Mouse (Mus musculus) Patski (cell line): ENCODE data around the gene 6330409D20Rik. TPM values are rescaled to one million over a fixed set of nuclear protein-coding genes. Genes with fewer than 3 reads are reported as not detected.

Experiments
- ATAC-seq: fragments of 100-300 bp; one replicate; pipeline ENCODE4 v1.8.0; 2021
- CTCF ChIA-PET: fragments of 350-600 bp; sonication (Branson Sonifier 250); formaldehyde crosslinking; loops from one replicate; lab custom pipeline; 2022; ENCODE audit warnings: inconsistent platforms; lab: Charles Lee
- POLR2A ChIA-PET: fragments of 350-600 bp; sonication (Branson Sonifier 250); formaldehyde crosslinking; loops from one replicate; lab custom pipeline; 2022; ENCODE audit warnings: antibody characterized with exemption, inconsistent platforms; lab: Charles Lee
- DNase-seq: peaks from one replicate; pipeline ENCODE4 v3.0.0-alpha.2; 2011; ENCODE audit warnings: low read depth, low spot score
- H3K27me3 ChIP-seq: fragments of 371-371 bp; one replicate; pipeline ENCODE4 v1.5.1; 2021
- CTCF ChIP-seq: fragments of 100-300 bp; IDR thresholded peaks from one replicate; pipeline ENCODE4 v1.5.1; 2021
- in situ Hi-C: fragments of 300-500 bp; cut with MboI; formaldehyde crosslinking; loops from 3 replicates; pipeline ENCODE4 v1.11.1; 2018; ENCODE audit warnings: low pct_unique_long_range_greater_than_20kb, mixed read lengths
- polyA plus RNA-seq: library from polyadenylated mRNA; unstranded; gene quantifications from one replicate; pipeline ENCODE4 v1.2.3, GENCODE M21; 2021

Gene 6330409D20Rik
- polyA plus RNA-seq, 1 experiment from 2014 or later, result not detected

GRCm38 (mm10) chr2:32772626-32773279 is 31.9 kb upstream of the 6330409D20Rik start:
- no peak for TF ChIP-seq CTCF

GRCm38 (mm10) chr2:32771886-32772285 is 31.1 kb upstream of the 6330409D20Rik start:
- POLR2A ChIA-PET, result interaction anchor here (0.7 kb wide), 1 partner anchor 10 kb away, joined by 3 read pairs; no protein-coding TSS in a partner anchor
- TF ChIP-seq CTCF, result no peak
- CTCF ChIA-PET, result no interaction called here

More at GRCm38 (mm10) chr2:32772626-32773279, 31.9 kb upstream of the 6330409D20Rik start:
- DNase-seq (no peak), ATAC-seq (no peak)
- CTCF ChIA-PET, result no interaction called here
- POLR2A ChIA-PET, result no interaction called here
- in situ Hi-C loops, result loop anchor here (10.0 kb wide), 1 partner anchor 162 kb away; no protein-coding TSS in a partner anchor
- H3K27me3 ChIP-seq, result no peaks in the 10 kb centered on the region

DNA sequence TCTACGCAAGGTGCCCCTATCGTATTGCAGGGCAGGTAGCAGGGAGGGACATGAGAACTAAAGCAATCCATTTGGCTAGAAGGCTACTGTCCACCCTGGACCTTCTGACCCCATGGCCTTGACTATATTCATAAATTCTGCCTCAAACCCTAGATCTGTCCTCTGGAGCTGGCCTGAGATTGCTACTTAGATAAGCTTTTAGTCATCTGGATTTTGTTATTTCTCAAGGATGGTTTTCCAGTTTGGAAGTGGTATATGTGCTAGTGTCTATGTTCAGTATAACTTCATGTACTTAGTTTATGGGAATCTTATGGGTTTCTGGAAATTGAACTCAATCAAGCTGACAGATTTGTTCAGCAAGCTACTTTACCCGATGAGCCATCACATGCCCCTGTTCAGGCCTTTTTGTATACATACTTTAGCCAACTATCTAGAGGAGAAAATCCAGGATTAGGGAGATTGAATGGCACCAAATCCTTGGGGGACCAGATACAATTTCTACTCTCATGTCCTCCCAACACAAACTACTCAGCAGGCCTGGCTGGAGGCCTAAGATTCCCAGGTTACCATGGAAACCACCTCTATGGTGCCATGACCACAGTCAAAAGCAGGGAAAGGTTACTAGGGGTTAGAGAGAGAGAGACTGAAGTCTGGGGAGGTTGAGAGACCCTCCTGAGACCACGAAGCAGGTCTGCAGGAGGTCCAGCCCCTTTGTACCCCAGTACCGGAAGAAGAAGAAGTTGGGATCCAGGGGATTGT is 28.7 kb upstream of the 6330409D20Rik start:
- ChIA-PET CTCF (no interaction called here), POLR2A (no interaction called here)
- in situ Hi-C loops, result loop anchor here (10.0 kb wide), 1 partner anchor 165 kb away; no protein-coding TSS in a partner anchor
- H3K27me3 ChIP-seq, result no peaks in the 10 kb centered on the region
- ATAC-seq (no peak), DNase-seq (no peak)
- TF ChIP-seq CTCF, result no peak

More at GRCm38 (mm10) chr2:32771886-32772285, 31.1 kb upstream of the 6330409D20Rik start:
- in situ Hi-C loops, result loop anchor here (10.0 kb wide), 1 partner anchor 163 kb away; no protein-coding TSS in a partner anchor
- no peaks in the 10 kb centered on the region for H3K27me3 ChIP-seq
- DNase-seq, result no peak
- ATAC-seq, result no peak

DNA sequence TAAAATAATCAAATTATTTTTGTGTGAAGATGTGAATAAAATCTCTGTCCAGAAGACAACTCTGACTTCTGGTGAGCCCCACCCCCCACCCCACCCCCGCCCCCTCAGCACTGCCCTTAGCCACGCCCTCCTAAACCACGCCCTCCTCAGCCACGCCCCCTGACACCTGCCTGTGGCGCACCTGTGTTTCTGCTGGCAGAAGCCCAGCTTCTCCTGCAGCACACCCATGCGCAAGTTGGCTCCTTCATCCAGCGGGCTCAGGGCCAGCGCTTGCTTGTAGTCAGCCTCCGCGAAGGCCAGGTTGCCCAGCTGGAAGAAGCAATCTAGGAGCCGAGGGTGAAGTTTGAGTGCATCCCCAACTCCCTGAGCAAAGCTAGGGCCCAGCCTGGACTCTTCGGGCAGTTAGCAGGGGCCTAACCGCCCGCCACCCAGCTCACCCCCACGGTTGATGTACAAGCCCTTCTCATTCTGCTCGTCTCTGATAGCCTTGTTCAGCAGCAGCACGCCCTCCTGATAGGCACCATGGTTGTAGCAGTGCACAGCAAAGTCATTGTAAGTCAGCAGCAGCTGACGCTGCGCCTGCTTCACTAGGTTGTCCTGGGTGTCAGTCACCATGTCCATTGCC is 28.0 kb upstream of the 6330409D20Rik start:
- DNase-seq (no peak), ATAC-seq (no peak)
- in situ Hi-C loops, result no loop called here
- POLR2A ChIA-PET, result no interaction called here
- no peak for TF ChIP-seq CTCF
- CTCF ChIA-PET, result no interaction called here
- no peaks in the 10 kb centered on the region for H3K27me3 ChIP-seq

GRCm38 (mm10) chr2:32767241-32767640 is 26.4 kb upstream of the 6330409D20Rik start:
- H3K27me3 ChIP-seq, result no peaks in the 10 kb centered on the region
- ChIA-PET POLR2A (no interaction called here), CTCF (interaction anchor here (0.8 kb wide), 1 partner anchor 10 kb away, joined by 3 read pairs; the partner anchor contains the start of gene Tor2a)
- no peak for TF ChIP-seq CTCF
- DNase-seq, result no peak
- ATAC-seq, result no peak
- in situ Hi-C loops, result no loop called here

DNA sequence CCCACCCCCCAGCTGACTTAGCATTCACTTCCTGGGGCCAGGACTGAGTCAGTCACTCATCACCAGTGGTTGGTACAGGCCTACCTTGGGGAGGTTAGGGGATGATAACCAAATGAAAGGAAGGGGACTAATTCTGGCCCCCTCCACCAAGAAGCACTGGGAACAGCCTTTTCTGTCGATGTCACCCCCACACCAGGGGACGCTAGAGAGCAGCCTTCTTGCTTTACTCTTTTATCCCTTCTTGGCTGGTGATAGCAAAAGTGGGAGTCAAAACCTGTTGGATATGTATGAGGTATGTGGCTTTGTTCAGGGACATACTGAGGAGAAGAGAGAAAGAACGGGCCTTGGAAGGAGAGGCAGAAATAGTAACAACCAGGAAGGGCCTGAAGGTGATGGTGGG is 22.5 kb upstream of the 6330409D20Rik start:
- ChIA-PET CTCF (interaction anchor here (0.6 to 1.8 kb wide), 7 partner anchors 17 to 96 kb away, joined by 3 to 6 read pairs (median 3); no protein-coding TSS in a partner anchor), POLR2A (no interaction called here)
- ATAC-seq, result no peak
- H3K27me3 ChIP-seq, result no peaks in the 10 kb centered on the region
- no peak for TF ChIP-seq CTCF
- in situ Hi-C loops, result no loop called here
- no peak for DNase-seq

DNA sequence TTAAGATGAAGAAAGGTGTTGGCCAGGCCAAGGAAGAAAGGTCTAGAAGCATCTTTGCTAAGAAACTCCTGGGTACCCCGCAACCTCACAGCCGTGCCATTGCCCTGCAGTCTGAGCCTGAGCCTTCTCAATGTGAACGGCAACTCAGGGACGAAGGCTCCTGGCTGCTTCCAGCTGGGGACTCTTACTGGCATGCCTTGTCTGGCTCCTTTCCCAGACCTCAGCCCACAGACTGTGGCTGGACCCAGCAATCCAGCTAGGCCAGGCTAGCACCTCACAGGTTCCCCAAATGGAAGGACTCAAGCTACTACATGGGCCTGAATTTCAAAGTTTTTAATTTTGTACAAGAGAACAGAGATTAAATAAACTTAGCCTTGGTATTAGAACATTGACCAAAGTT is 21.0 kb upstream of the 6330409D20Rik start:
- in situ Hi-C loops, result no loop called here
- ChIA-PET CTCF (interaction anchor here (1.1 to 1.5 kb wide), 3 partner anchors 53 to 97 kb away, joined by 3 to 6 read pairs (median 3); no protein-coding TSS in a partner anchor), POLR2A (interaction anchor here (0.5 kb wide), 1 partner anchor 1978 kb away, joined by 4 read pairs; no protein-coding TSS in a partner anchor)
- TF ChIP-seq CTCF, result no peak
- no peak for ATAC-seq
- no peak for DNase-seq
- H3K27me3 ChIP-seq, result no peaks in the 10 kb centered on the region

DNA sequence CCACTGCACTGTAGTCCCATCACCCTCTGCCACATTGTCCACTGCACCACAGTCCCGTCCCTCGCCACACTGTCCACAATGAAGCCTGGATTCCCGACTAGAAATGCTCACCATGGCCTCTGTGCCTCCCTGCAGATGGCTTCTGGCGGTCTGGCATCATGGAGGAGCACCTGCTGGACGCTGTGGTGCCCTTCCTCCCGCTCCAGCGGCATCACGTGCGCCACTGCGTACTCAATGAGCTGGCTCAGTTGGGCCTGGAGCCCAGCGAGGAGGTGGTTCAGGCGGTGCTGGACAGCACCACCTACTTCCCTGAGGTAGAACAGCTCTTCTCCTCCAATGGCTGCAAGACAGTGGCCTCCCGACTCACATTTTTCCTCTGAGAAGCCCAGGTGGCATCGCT is 20.5 kb upstream of the 6330409D20Rik start:
- in situ Hi-C loops, result no loop called here
- no peak for TF ChIP-seq CTCF
- DNase-seq, result no peak
- no peak for ATAC-seq
- POLR2A ChIA-PET, result interaction anchor here (0.6 kb wide), 1 partner anchor 19 kb away, joined by 5 read pairs; no protein-coding TSS in a partner anchor
- CTCF ChIA-PET, result interaction anchor here (1.1 kb wide), 1 partner anchor 52 kb away, joined by 3 read pairs; no protein-coding TSS in a partner anchor
- H3K27me3 ChIP-seq, result no peaks in the 10 kb centered on the region

DNA sequence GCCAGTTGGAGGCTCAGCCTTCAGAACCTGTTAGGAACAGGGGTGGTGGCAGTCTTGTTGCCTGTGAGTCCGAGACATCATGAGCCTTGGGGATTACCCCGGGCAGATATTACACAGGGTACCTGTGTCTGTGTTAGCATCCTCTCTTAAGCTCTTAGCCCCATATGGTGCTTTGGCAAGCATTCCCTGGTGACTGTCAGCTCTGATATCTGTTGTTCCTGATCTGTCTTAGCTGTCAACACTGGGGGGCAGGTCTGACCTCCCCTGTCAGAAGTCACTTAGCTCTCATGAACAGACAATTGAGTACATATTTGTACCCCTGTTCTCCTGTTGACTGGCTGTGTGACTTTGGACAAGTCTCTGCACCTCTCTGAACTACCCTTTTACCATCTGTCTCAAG is 18.2 kb upstream of the 6330409D20Rik start:
- ATAC-seq (no peak), DNase-seq (no peak)
- in situ Hi-C loops, result loop anchor here (5.0 kb wide), 1 partner anchor 47 kb away; the partner anchor contains the start of gene Cdk9
- POLR2A ChIA-PET, result interaction anchor here (2.2 kb wide), 1 partner anchor 15 kb away, joined by 8 read pairs; the partner anchor contains the start of genes Ptrh1 and Ttc16
- H3K27me3 ChIP-seq, result no peaks in the 10 kb centered on the region
- CTCF ChIA-PET, result interaction anchor here (0.6 to 2.4 kb wide), 4 partner anchors 29 to 169 kb away, joined by 3 to 7 read pairs (median 4); no protein-coding TSS in a partner anchor
- TF ChIP-seq CTCF, result no peak
